Mouse (Mus musculus) liver, adult 2 months (tissue): ENCODE measurements around the gene Ufd1. TPM values are rescaled to one million over a fixed set of nuclear protein-coding genes. Genes with fewer than 3 reads are reported as not detected.
A peak's percentile ranks its signal among the peaks of the same experiment; 100 is the strongest.
"Not testable (repeated sequence)": the region's sequence is repeated elsewhere in the genome, so short reads cannot be mapped to it uniquely, and the experiment has no call there.

Experiments
- DNase-seq: peaks from one replicate; pipeline ENCODE4 v3.0.0-alpha.2; 2011; ENCODE audit warnings: low read depth, low spot score; ENCODE audit errors: extremely low read depth
- H3K27ac ChIP-seq: fragments of 200-500 bp; replicated peaks from 2 replicates; pipeline ENCODE4 v1.5.1; 2012; ENCODE audit warnings: low read depth, mild to moderate bottlenecking, control low read depth, inconsistent platforms, low read length; ENCODE audit not compliant: insufficient read depth
- H3K27me3 ChIP-seq: fragments of 200-500 bp; 2 replicates; pipeline ENCODE4 v1.6.1; 2012; ENCODE audit warnings: mild to moderate bottlenecking, moderate library complexity, low read length, inconsistent platforms; ENCODE audit not compliant: control insufficient read depth, insufficient read depth
- H3K36me3 ChIP-seq: fragments of 200-500 bp; 2 replicates; pipeline ENCODE4 v1.6.1; 2012; ENCODE audit warnings: low read length, inconsistent platforms; ENCODE audit not compliant: control insufficient read depth, insufficient read depth
- H3K4me1 ChIP-seq: fragments of 200-500 bp; 2 replicates; pipeline ENCODE4 v1.6.1; 2011; ENCODE audit warnings: low read length; ENCODE audit not compliant: control insufficient read depth, insufficient read depth
- H3K4me3 ChIP-seq: fragments of 200-500 bp; 2 replicates; pipeline ENCODE4 v1.5.1; 2011; ENCODE audit warnings: low read depth, mild to moderate bottlenecking, control low read depth, low read length, moderate library complexity; ENCODE audit not compliant: insufficient read depth
- H3K79me2 ChIP-seq: fragments of 200-500 bp; 2 replicates; pipeline ENCODE4 v1.6.1; 2012; ENCODE audit warnings: inconsistent platforms, mild to moderate bottlenecking, low read length, moderate library complexity; ENCODE audit not compliant: control insufficient read depth, insufficient read depth
- H3K9ac ChIP-seq: fragments of 200-500 bp; 2 replicates; pipeline ENCODE4 v1.6.1; 2012; ENCODE audit warnings: low read depth, mild to moderate bottlenecking, control low read depth, inconsistent platforms, low read length
- CTCF ChIP-seq: fragments of 200-500 bp; IDR thresholded peaks from 2 replicates; pipeline ENCODE4 v1.5.1; 2011; ENCODE audit warnings: low read depth, low read length, control low read depth
- POLR2A ChIP-seq: fragments of 200-500 bp; IDR thresholded peaks from 2 replicates; pipeline ENCODE4 v1.6.1; 2011; ENCODE audit warnings: low read length, control low read depth; ENCODE audit not compliant: insufficient read depth; ENCODE audit errors: extremely low read depth
- WGBS: fragments of 180-500 bp; shearing (Covaris S2); methylation state at CpG from one replicate; pipeline ENCODE4 v1.1.7; 2018; 5-methylcytosine and 5-hydroxymethylcytosine counted together
- polyA plus RNA-seq: library from polyadenylated mRNA; depleted of rRNA; stranded (reverse); fragments of >200 nt; gene quantifications from 2 replicates; pipeline ENCODE4 v1.2.3, GENCODE M21; 2012
- total RNA-seq: library from RNA; depleted of rRNA; stranded (reverse); fragments of >200 nt; gene quantifications from 2 replicates; pipeline ENCODE4 v1.2.3, GENCODE M21; 2014

Gene Ufd1
- total and polyA plus RNA-seq, 2 experiments = 20.5 to 35.3 TPM

GRCm38 (mm10) chr16:18836468-18837208 lies 25.1 kb downstream of the Ufd1 start, which contains the start of the genes 2510002D24Rik and Gm28539:
Gene 2510002D24Rik, plus strand, starts transcription at chr16:18836578.
Gene Gm28539, plus strand, starts transcription at chr16:18836584.
- H3K36me3 ChIP-seq = peaks cover 21% of the 10 kb centered on the region
- under 1% methylated on average over 46 of the region's 46 CpGs for WGBS
- peaks cover 7% of the 10 kb centered on the region; the same call in 1 of the 2 replicates for H3K79me2 ChIP-seq
- peaks cover 4% of the 10 kb centered on the region for H3K4me1 ChIP-seq
- peak; percentile 88 for TF ChIP-seq POLR2A
- no peak for TF ChIP-seq CTCF
- H3K27ac ChIP-seq = peak within 1 kb of the TSS; percentile 74
- peak; percentile 90 for DNase-seq
- no peaks in the 10 kb centered on the region for H3K27me3 ChIP-seq
- H3K9ac ChIP-seq = peak within 1 kb of the TSS; percentile 95
- peak within 1 kb of the TSS; percentile 80 for H3K4me3 ChIP-seq

DNA sequence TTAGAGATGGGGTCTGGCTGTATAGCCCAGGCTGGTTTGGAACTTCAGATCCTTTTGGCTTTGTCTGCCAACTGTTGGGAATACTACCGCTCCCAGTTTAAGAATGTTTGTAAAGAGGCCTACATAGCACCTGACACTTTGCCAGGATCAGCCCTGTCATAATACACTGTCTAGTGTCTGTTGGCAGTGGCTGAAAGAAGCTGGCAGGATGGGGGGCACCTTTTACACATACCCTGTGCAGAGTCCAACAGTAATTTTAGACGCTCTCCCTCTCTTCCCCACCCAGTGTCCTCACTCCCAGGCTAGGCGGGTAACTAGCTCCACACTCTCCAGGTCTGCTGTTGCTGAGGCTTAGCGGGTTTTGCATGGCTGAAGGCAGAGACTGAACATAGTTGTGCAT lies 26.8 kb downstream of the Ufd1 start:
- no peak for DNase-seq
- no peaks in the 10 kb centered on the region for H3K27me3 ChIP-seq
- TF ChIP-seq POLR2A (no peak), CTCF (no peak)
- H3K79me2 ChIP-seq = peaks cover 7% of the 10 kb centered on the region; the same call in 1 of the 2 replicates
- no peak overlapping the region for H3K27ac ChIP-seq
- no peak overlapping the region for H3K9ac ChIP-seq
- WGBS = 85% methylated on average over 4 of the region's 4 CpGs
- H3K4me3 ChIP-seq = no peak overlapping the region
- H3K4me1 ChIP-seq = peaks cover 4% of the 10 kb centered on the region
- peaks cover 9% of the 10 kb centered on the region for H3K36me3 ChIP-seq

DNA sequence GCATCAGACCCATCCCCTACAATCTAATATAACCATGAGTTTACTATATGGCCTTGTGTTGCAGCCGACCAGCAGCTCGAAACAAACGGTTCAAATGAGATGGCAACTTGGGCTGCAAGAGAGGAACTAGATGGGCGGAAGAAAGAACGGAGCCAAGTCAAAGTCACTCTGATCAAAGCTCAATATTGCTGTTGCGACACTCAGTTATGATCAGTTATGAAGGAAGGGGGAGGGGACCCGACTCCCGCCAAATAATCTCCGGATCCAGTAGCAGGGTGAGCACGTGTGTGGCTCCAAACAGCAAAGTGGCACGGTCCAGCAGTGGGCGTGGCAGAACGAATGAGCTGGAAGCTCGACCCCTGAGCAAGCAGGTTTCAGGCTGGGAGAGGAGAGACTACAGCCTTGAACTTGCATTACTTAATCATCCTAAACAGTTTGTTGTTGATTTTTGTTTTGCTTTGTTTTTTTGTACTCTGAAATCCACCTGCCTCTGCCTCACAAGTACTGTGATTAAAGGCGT lies 34.8 kb downstream of the Ufd1 start:
- WGBS = 19% methylated on average over 15 of the region's 15 CpGs
- Histone ChIP-seq H3K4me3 (no peak overlapping the region), H3K27me3 (no peaks in the 10 kb centered on the region), H3K36me3 (no peaks in the 10 kb centered on the region), H3K4me1 (peaks cover 3% of the 10 kb centered on the region; the same call in 1 of the 2 replicates), H3K79me2 (no peaks in the 10 kb centered on the region), H3K9ac (no peak overlapping the region), H3K27ac (no peak overlapping the region; the same call in 1 of the 2 replicates)
- no peak for TF ChIP-seq CTCF
- TF ChIP-seq POLR2A = no peak
- peak; percentile 90 for DNase-seq

DNA sequence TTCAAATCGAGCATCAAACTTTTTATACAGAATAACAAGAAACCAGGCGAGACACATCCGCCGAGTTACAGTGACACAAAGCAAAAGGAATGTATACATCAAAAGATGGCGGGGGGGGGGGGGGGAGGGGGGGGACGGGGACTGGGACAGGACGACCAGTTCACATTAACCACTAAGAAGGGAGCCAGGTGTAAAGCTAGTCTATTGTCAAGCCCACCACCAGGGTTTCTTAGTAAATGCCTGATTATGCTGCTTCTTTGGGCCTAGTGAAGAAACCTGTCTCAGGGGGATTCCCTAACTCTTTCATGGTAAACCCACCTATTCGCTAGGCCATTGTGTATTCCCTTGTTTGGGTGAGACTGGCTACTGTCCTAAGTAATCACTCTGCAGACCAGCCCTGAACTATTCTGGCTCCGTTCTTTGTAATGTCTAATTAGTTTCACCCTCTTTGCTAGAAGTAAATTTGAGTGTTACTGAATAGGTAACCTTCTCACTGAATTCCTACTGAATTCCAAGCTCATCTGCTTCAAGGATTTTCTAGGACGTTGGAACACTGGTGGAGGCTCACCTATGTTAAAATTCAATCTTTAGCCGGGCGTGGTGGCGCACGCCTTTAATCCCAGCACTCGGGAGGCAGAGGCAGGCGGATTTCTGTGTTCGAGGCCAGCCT lies 38.1 kb downstream of the Ufd1 start:
- not testable (repeated sequence) for H3K4me3 ChIP-seq, H3K79me2 ChIP-seq, H3K9ac ChIP-seq, DNase-seq, H3K4me1 ChIP-seq, H3K27me3 ChIP-seq, H3K27ac ChIP-seq, H3K36me3 ChIP-seq
- WGBS = 86% methylated on average over 17 of the region's 17 CpGs

DNA sequence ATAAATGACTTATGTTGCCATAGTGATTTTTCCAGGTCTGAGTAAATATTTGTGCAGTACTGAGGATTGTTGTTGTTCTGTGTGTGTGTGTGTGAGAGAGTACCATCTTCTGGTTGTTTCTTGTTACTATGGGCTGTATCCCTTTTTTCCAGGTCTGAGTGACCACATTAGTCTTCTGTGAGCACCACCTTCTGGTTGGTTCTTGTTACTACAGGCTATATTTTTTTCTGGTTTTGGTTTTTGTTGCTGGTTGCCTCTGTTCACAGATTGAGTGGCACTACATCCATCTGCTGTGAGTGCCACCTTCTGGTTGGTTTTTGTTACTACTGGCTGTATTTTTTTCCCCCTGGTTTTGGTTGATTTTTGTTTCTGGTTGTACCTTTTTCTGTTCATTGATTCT lies 47.0 kb downstream of the Ufd1 start:
- no peak for TF ChIP-seq POLR2A
- no peak for TF ChIP-seq CTCF
- Histone ChIP-seq H3K4me3 (no peak overlapping the region), H3K4me1 (0 out of 2 replicates have a peak, but pooled peaks cover 3% of the 10 kb centered on the region), H3K79me2 (no peaks in the 10 kb centered on the region), H3K9ac (no peak overlapping the region), H3K27ac (no peak overlapping the region), H3K27me3 (no peaks in the 10 kb centered on the region), H3K36me3 (no peaks in the 10 kb centered on the region)
- DNase-seq = peak; percentile 86

- no peak overlapping the region for H3K27ac ChIP-seq
- no peaks in the 10 kb centered on the region for H3K79me2 ChIP-seq
- peak; percentile 89 for DNase-seq
- WGBS = 59% methylated on average over 1 of the region's 1 CpGs
- no peak overlapping the region for H3K4me3 ChIP-seq
- 0 out of 2 replicates have a peak, but pooled peaks cover 3% of the 10 kb centered on the region for H3K4me1 ChIP-seq
- TF ChIP-seq POLR2A (no peak), CTCF (no peak)
- no peak overlapping the region for H3K9ac ChIP-seq
- H3K27me3 ChIP-seq = no peaks in the 10 kb centered on the region
- no peaks in the 10 kb centered on the region for H3K36me3 ChIP-seq
Observed at GRCm38 (mm10) chr16:18860186-18860585, 48.6 kb downstream of the Ufd1 start.

GRCm38 (mm10) chr16:18870495-18870894 lies 58.9 kb downstream of the Ufd1 start:
- H3K79me2 ChIP-seq, H3K4me3 ChIP-seq, H3K4me1 ChIP-seq, H3K27ac ChIP-seq, H3K9ac ChIP-seq, DNase-seq, H3K27me3 ChIP-seq: not testable (repeated sequence)
- 92% methylated on average over 1 of the region's 1 CpGs for WGBS
- peaks cover 19% of the 10 kb centered on the region for H3K36me3 ChIP-seq
